ENCODE assay signal across 26 mouse cellular contexts in genomic region chr4:133127079-133127478, GRCm38 (mm10). TPM values are rescaled to one million over a fixed set of nuclear protein-coding genes. Genes with fewer than 3 reads are reported as not detected.
DNase-seq lines count a peak whose midpoint lies in the region; ATAC-seq and TF ChIP-seq lines count a peak whose summit lies in the region.
"Had no signal": no experiment of that assay in that cellular context is flagged by ENCODE, and none has a peak within 500 bp of the region (broad histone marks: within the 10 kb centered on the region; RNA-seq: fewer than 3 reads in every experiment).

No protein-coding gene starts in this region.

- peak overlapping the region; percentile 37 for H3K27ac ChIP-seq in kidney, adult 2 months (ENCODE audit: insufficient read depth, low read depth, low read length)
- H3K27ac ChIP-seq in midbrain, embryonic 11.5 days (ENCODE audit: low read depth, low read length) = no peak overlapping the region
- H3K27ac ChIP-seq in midbrain, embryonic 13.5 days = no peak overlapping the region
- H3K27ac ChIP-seq in MEL (ENCODE audit: control insufficient read depth, low read depth, low read length) = no peak overlapping the region
- H3K27ac ChIP-seq: embryonic facial prominence, embryonic 10.5 days; embryonic facial prominence, embryonic 13.5 days; forebrain, embryonic 12.5 days; forebrain, embryonic 15.5 days; hindbrain, embryonic 12.5 days; hindbrain, embryonic 15.5 days had no signal

- H3K27me3 ChIP-seq in kidney, adult 2 months (replicated peaks; ENCODE audit: control insufficient read depth, insufficient read depth, low read length) = no peaks in the 10 kb centered on the region
- H3K27me3 ChIP-seq in midbrain, embryonic 11.5 days (ENCODE audit: control insufficient read depth, insufficient read depth, low read length) = no peaks in the 10 kb centered on the region
- no peaks in the 10 kb centered on the region for H3K27me3 ChIP-seq in midbrain, embryonic 13.5 days
- H3K27me3 ChIP-seq in MEL (ENCODE audit: control insufficient read depth in 1 of 2, insufficient read depth in 2 of 2, low read length in 2 of 2) = no peaks in the 10 kb centered on the region
- H3K27me3 ChIP-seq: CH12.LX; embryonic facial prominence, embryonic 13.5 days; forebrain, embryonic 12.5 days; forebrain, embryonic 15.5 days; heart, embryonic 12.5 days; hindbrain, embryonic 12.5 days; hindbrain, embryonic 15.5 days had no signal

- H3K9ac ChIP-seq in midbrain, embryonic 11.5 days (ENCODE audit: low read length) = no peak overlapping the region
- no peak overlapping the region for H3K9ac ChIP-seq in midbrain, embryonic 13.5 days (replicated peaks)
- H3K9ac ChIP-seq in MEL (ENCODE audit: control insufficient read depth, low read depth, low read length, poor library complexity, severe bottlenecking) = no peak overlapping the region
- H3K9ac ChIP-seq: embryonic facial prominence, embryonic 13.5 days; forebrain, embryonic 12.5 days; forebrain, embryonic 15.5 days; heart, embryonic 12.5 days; hindbrain, embryonic 12.5 days; hindbrain, embryonic 15.5 days had no signal

- H3K4me1 ChIP-seq in kidney, adult 2 months (ENCODE audit: control insufficient read depth, insufficient read depth, low read length) = peaks cover 33% of the 10 kb centered on the region
- H3K4me1 ChIP-seq in midbrain, embryonic 11.5 days (ENCODE audit: control insufficient read depth, insufficient read depth, low read length) = peaks cover 18% of the 10 kb centered on the region
- peaks cover 21% of the 10 kb centered on the region for H3K4me1 ChIP-seq in midbrain, embryonic 13.5 days (replicated peaks)
- H3K4me1 ChIP-seq in MEL (ENCODE audit: control insufficient read depth in 1 of 2, insufficient read depth in 2 of 2, low read length in 2 of 2) = peaks cover 0 to 15% of the 10 kb centered on the region in 2 experiments; a peak in 2 of 4 replicates

- WGBS in kidney, adult 2 months = 37% methylated on average over 3 of the region's 3 CpGs
- WGBS in midbrain, embryonic 11.5 days = 87% methylated on average over 3 of the region's 3 CpGs
- WGBS in midbrain, embryonic 13.5 days = 86% methylated on average over 3 of the region's 3 CpGs

- DNase-seq in kidney, adult 2 months = no peak
- no peak for DNase-seq in kidney, postnatal 36 days
- DNase-seq in midbrain, embryonic 11.5 days (ENCODE audit: low spot score, missing footprints) = peak; percentile 57
- DNase-seq in MEL (ENCODE audit: low read depth, low spot score) = no peak
- no peak for DNase-seq in layer of hippocampus, adult 11-12 months (ENCODE audit: low spot score)
- DNase-seq: adrenal gland, adult 8-10 months; adrenal gland, postnatal 25 days; cerebellum, adult 11-12 months; cerebellum, adult 8-10 months; cerebellum, postnatal 10 days; cerebellum, postnatal 36 days; embryo, embryonic 11 days; gastrocnemius, postnatal 25 days; heart, adult 18-20 months; heart, postnatal 14 days had no signal

- no peak overlapping the region for H3K4me3 ChIP-seq in kidney, adult 2 months (ENCODE audit: insufficient read depth, low read depth, low read length)
- no peak overlapping the region for H3K4me3 ChIP-seq in midbrain, embryonic 11.5 days (ENCODE audit: low read depth, low read length)
- no peak overlapping the region for H3K4me3 ChIP-seq in midbrain, embryonic 13.5 days (replicated peaks)
- no peak overlapping the region for H3K4me3 ChIP-seq in MEL (ENCODE audit: control insufficient read depth in 1 of 2, insufficient read depth in 1 of 2, low read depth in 2 of 2, low read length in 2 of 2)
- H3K4me3 ChIP-seq: embryonic facial prominence, embryonic 10.5 days; embryonic facial prominence, embryonic 13.5 days; erythroblast, embryonic 14.5 days; forebrain, embryonic 12.5 days; forebrain, embryonic 15.5 days; heart, embryonic 12.5 days; hindbrain, embryonic 12.5 days; hindbrain, embryonic 15.5 days had no signal

- no peak for TF ChIP-seq POLR2A in kidney, adult 2 months (IDR thresholded peaks at IDR 0.05; ENCODE audit: low read depth, low read length)
- TF ChIP-seq POLR2A in MEL (IDR thresholded peaks at IDR 0.05; ENCODE audit: control insufficient read depth in 1 of 2, insufficient read depth in 1 of 2, low read depth in 1 of 2, low read length in 2 of 2, poor library complexity in 1 of 2) = no peak

- no peaks in the 10 kb centered on the region for H3K36me3 ChIP-seq in kidney, adult 2 months (ENCODE audit: control insufficient read depth, insufficient read depth, low read length)
- H3K36me3 ChIP-seq in midbrain, embryonic 11.5 days (ENCODE audit: control insufficient read depth, insufficient read depth, low read length) = no peaks in the 10 kb centered on the region
- no peaks in the 10 kb centered on the region for H3K36me3 ChIP-seq in midbrain, embryonic 13.5 days
- peaks cover 0 to 4% of the 10 kb centered on the region in 2 experiments; a peak in 1 of 4 replicates for H3K36me3 ChIP-seq in MEL (ENCODE audit: control insufficient read depth in 1 of 2, insufficient read depth in 2 of 2, low read length in 2 of 2)
- H3K36me3 ChIP-seq: embryonic facial prominence, embryonic 10.5 days; embryonic facial prominence, embryonic 13.5 days; forebrain, embryonic 12.5 days; forebrain, embryonic 15.5 days; heart, embryonic 12.5 days; hindbrain, embryonic 12.5 days; hindbrain, embryonic 15.5 days had no signal

- H3K9me3 ChIP-seq in midbrain, embryonic 11.5 days (ENCODE audit: control insufficient read depth, low read length) = no peaks in the 10 kb centered on the region; the same call in 1 of the 2 replicates
- no peaks in the 10 kb centered on the region for H3K9me3 ChIP-seq in midbrain, embryonic 13.5 days
- no peaks in the 10 kb centered on the region for H3K9me3 ChIP-seq in MEL (replicated peaks; ENCODE audit: insufficient read depth, low read length)
- H3K9me3 ChIP-seq: embryonic facial prominence, embryonic 10.5 days; forebrain, embryonic 12.5 days; forebrain, embryonic 15.5 days; hindbrain, embryonic 12.5 days; hindbrain, embryonic 15.5 days had no signal

- no peak for ATAC-seq in midbrain, embryonic 11.5 days (ENCODE audit: low FRiP score)
- no peak for ATAC-seq in midbrain, embryonic 13.5 days
- ATAC-seq: activated CD4-positive, CD25-positive, alpha-beta regulatory T cell, adult 4 months; forebrain, embryonic 15.5 days had no signal

- no peak for TF ChIP-seq RAD21 in MEL (IDR thresholded peaks at IDR 0.05; ENCODE audit: low read depth, low read length)

- TF ChIP-seq EP300 in MEL (IDR thresholded peaks at IDR 0.05; ENCODE audit: low read depth in 1 of 2, low read length in 2 of 2) = no peak

- TF ChIP-seq CTCF in kidney, adult 2 months (conservative IDR thresholded peaks at IDR 0.05; ENCODE audit: insufficient read depth, insufficient read length, low read depth, low read length) = no peak
- TF ChIP-seq CTCF in MEL (IDR thresholded peaks at IDR 0.05 in 2 of 3, conservative IDR thresholded peaks at IDR 0.05 in 1 of 3; ENCODE audit: control insufficient read depth in 1 of 3, insufficient read depth in 1 of 3, low read depth in 2 of 3, low read length in 3 of 3, poor library complexity in 1 of 3, severe bottlenecking in 1 of 3) = no peak

- no peak overlapping the region for H3K4me2 ChIP-seq in midbrain, embryonic 11.5 days
- no peak overlapping the region for H3K4me2 ChIP-seq in midbrain, embryonic 13.5 days (replicated peaks)
- H3K4me2 ChIP-seq: embryonic facial prominence, embryonic 13.5 days; forebrain, embryonic 12.5 days; forebrain, embryonic 15.5 days; heart, embryonic 12.5 days; hindbrain, embryonic 12.5 days; hindbrain, embryonic 15.5 days had no signal

- peaks cover 16% of the 10 kb centered on the region for H3K79me2 ChIP-seq in MEL (ENCODE audit: control insufficient read depth, insufficient read depth, low read length, poor library complexity)

TF ChIP-seq in MEL, 35 proteins besides CTCF, POLR2A, EP300 and RAD21:
- TF ChIP-seq GATA1 (IDR thresholded peaks at IDR 0.05; ENCODE audit: low read depth, low read length) (0 out of 2 replicates have a peak, but pooled peaks have one; percentile 22), CHD2 (IDR thresholded peaks at IDR 0.05; ENCODE audit: low read length) (no peak), BHLHE40 (IDR thresholded peaks at IDR 0.05; ENCODE audit: borderline replicate concordance, low read depth, low read length) (peak; percentile 63; the same call in 1 of the 2 replicates)

RNA-seq across cellular contexts. Expression of gene Wasf2, which starts 3.2 kb away (rescaled TPM):
- 37.0 and 45.7 TPM in 2 replicates for polyA plus RNA-seq in kidney, adult 2 months (2012; rRNA removed)
- 38.3 and 40.1 TPM in 2 replicates for polyA plus RNA-seq in midbrain, embryonic 11.5 days (2014; fragmentation: Nextera tagmentation; extraction: Ambion mirVana)
- 28.8 and 34.2 TPM in 2 replicates for polyA plus RNA-seq in midbrain, embryonic 13.5 days (2015; fragmentation: Nextera tagmentation; extraction: Ambion mirVana)
- 16.4 and 18.4 TPM in 2 replicates for total RNA-seq in MEL (2012; rRNA removed)
- 10 to 100 TPM in 1 of 2 experiments, not detected in 1; 53.7 TPM for polyA plus RNA-seq in MEL (2012; ENCODE audit: insufficient read depth in 1 of 2, insufficient read length in 2 of 2, low read depth in 1 of 2, low replicate concordance in 2 of 2, missing spikeins in 1 of 2)
